Mouse (Mus musculus) C2C12 (cell line): ENCODE data around the gene Pgm5.
A peak's percentile ranks its signal among the peaks of the same experiment; 100 is the strongest.

Experiments
- CEBPB ChIP-seq: IDR thresholded peaks from one replicate; pipeline ENCODE4 v1.6.1; 2011; ENCODE audit warnings: low read depth, mild to moderate bottlenecking, control low read depth, moderate library complexity
- CTCF ChIP-seq: IDR thresholded peaks from one replicate; pipeline ENCODE4 v1.5.1; 2011; ENCODE audit not compliant: control insufficient read depth, insufficient read depth, insufficient read length
- FOSL1 ChIP-seq: IDR thresholded peaks from one replicate; pipeline ENCODE4 v1.8.0; 2011; ENCODE audit warnings: mild to moderate bottlenecking, low read length; ENCODE audit not compliant: poor library complexity, insufficient read depth, severe bottlenecking
- MAX ChIP-seq: IDR thresholded peaks from one replicate; pipeline ENCODE4 v1.6.1; 2011; ENCODE audit warnings: mild to moderate bottlenecking, control low read depth
- MYOD1 ChIP-seq: IDR thresholded peaks from one replicate; pipeline ENCODE4 v1.6.1; 2011; ENCODE audit warnings: low read depth; ENCODE audit not compliant: control insufficient read depth, insufficient read length
- MYOG ChIP-seq: IDR thresholded peaks from one replicate; pipeline ENCODE4 v1.6.1; 2011; ENCODE audit not compliant: control insufficient read depth, insufficient read length; ENCODE audit errors: extremely low read depth
- USF1 ChIP-seq: IDR thresholded peaks from one replicate; pipeline ENCODE4 v1.6.1; 2011; ENCODE audit warnings: low read depth, mild to moderate bottlenecking, control low read depth, moderate library complexity

- no peak for TF ChIP-seq MAX
- no peak for TF ChIP-seq CTCF
- peak; percentile 80 for TF ChIP-seq MYOD1
- peak; percentile 36 for TF ChIP-seq USF1
- no peak for TF ChIP-seq CEBPB
- no peak for TF ChIP-seq FOSL1
- TF ChIP-seq MYOG, result no peak
These were observed 220.7 kb downstream of the Pgm5 start for GRCm38 (mm10) chr19:24640982-24641381.
